Mouse (Mus musculus) kidney, postnatal 25 days (tissue): ENCODE results near the gene Rhobtb1.

Experiments
- DNase-seq, 2 experiments: peaks; one replicate each; pipeline ENCODE4 v3.0.0; 2021; ENCODE audit warnings: mixed read lengths in 2 of 2

Gene Rhobtb1

DNA sequence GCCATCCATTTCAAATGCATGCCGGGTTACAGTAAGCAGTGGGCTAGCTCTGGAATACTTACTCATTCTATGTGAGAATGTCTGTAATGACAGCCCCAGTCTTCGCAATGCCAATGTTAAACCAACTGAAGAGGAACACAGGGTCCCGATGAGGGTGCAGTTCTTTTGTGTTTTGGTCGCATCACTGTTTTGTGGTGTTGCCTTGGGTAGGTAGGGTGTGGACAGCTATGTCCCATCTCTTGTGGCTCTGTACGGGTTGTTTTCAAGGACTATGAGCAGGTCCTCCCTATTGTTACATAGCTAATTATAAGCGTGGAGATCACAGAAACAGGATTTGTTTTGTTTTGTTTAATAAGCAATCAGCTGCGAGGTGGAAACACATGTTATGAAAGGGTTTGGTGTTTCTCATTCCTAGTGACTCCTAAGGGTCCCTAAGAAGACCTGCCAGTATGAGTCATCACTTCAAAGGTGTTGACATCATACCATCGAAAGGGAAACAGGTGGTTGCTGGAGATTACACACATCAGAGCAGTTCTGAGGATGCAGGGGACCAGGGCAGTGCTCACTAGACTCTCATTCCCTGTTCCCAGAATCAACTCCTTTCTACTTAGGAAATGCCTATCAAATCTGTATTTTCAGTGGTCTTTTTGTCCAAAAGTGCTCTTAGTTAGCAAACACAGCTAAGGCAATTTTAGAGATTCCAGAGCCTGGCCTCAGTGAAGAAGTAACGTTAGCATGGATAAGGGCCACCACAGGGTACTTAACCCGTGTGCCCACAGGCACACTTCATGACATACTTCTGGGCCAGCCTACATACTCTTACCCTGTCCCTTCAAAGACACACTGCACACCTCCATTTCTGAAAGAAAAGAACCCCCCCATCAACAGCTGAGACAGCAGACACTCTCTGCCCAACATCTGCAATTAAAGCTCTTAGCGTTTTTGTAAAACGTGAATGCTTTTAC lies 124.9 kb downstream of the Rhobtb1 start:
- DNase-seq: peak in 1 of 2 experiments; percentile 5

DNA sequence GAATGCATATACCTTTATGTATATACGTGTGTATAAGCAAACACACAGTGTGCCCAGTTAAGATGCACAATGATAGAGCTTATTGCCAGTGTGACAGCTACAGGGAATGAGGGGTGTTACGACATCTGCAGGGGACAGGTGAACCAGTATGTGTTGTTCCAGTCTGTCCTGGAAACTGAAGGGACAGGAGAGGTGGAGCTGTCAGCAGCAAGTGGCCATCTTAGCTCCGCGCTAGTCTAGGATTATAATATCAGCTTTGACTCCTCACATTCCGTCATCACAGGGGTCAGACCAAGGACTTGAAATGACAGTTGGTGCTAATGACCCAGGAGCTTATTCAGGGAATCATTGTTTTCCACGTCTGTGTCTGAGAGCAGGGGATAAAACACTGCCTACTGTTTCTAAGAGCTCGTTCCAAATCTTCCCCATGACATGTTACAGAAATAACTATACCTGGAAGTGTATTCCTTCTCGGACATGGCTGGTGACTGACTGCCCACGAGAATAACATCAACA lies 125.7 kb downstream of the Rhobtb1 start:
- DNase-seq: peak in 1 of 2 experiments; percentile 13

DNA sequence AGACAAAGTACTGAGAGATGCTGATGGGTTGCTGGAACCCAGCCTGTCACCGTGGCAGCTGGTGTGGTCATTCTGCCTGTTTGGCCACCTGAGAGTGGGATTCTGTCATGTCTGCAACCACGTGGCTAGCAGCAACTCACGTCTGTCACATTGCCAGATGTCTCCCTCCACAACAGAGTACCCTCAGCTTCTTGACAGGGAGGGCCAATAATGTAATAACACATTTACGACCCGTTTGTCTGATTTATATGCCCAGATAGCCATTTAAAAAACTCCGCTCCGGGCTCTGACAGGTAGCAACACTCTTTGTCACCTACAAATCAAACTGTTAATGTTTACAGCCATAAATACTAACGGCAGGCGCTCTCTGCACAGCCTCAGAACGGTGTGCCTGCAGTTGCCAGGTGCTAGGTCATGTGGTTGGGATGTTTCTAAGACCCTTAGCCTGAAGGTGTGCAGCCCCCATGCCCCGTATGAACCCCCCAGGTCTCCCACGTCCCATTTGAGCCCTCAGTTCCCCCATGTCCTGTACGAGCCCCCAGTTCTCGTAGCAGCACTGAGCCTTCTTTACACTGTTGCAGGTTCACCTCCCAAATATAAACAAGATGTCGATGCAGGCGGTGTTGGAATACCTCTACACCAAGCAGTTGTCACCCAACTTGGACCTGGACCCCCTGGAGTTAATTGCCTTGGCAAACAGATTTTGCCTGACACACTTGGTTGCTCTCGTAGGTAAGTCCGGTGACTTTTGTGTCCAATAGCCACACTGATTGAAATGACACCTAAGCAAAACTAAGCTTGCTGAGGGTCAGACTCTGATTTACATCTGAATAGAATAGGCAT lies 127.8 kb downstream of the Rhobtb1 start:
- DNase-seq: peak; percentile 33 to 55

GRCm38 (mm10) chr10:69279607-69279978 lies 128.4 kb downstream of the Rhobtb1 start:
- peak in 1 of 2 experiments; percentile 39 for DNase-seq

GRCm38 (mm10) chr10:69286939-69287338 lies 135.7 kb downstream of the Rhobtb1 start:
- peak in 1 of 2 experiments; percentile 29 for DNase-seq

DNA sequence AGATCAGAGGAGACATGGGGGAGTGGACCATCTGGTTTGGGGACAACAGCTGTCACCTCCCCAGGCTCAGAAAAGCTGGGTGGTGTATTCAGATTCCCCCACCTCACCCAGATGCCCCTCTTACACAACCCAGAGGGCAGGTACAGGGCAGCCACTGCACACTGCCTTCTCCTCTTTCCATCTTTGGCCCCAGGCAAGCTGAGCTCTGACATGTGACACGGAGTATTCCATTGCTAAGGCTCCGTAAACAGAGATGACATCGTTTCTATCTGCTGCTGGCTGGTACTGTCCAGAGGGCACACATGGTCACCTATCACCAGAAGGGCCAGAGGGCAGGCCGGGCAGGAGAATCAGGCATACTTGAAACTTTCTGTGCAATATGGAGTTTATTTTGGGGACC lies 136.9 kb downstream of the Rhobtb1 start:
- peak in 1 of 2 experiments; percentile 29 for DNase-seq

GRCm38 (mm10) chr10:69288720-69289119 lies 137.5 kb downstream of the Rhobtb1 start:
- peak in 1 of 2 experiments; percentile 29 for DNase-seq

- DNase-seq: peak in 1 of 2 experiments; percentile 31
Observed at GRCm38 (mm10) chr10:69290736-69291135, 139.5 kb downstream of the Rhobtb1 start.

- DNase-seq: no peak
Observed at GRCm38 (mm10) chr10:69295919-69296318, 144.7 kb downstream of the Rhobtb1 start.

DNA sequence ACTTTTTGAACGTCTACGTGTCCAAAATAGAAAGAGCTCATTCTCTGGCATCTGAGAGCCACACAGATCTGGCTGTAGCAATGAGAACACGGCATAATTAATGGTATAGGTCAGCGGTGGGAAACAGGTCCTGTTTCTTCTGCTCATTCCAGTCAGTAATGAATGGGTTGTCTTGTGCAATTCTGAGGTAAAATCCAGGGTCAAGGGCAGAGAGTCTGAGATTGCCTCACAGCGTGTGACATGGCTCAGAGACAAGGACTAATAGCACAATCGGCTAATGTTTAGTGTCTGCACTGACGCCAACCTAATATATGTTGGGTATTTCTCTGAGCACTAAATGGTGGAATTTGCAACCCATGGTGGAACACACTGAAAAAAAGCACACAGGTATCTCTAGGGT lies 148.8 kb downstream of the Rhobtb1 start:
- DNase-seq: no peak

GRCm38 (mm10) chr10:69302667-69303066 lies 151.4 kb downstream of the Rhobtb1 start:
- DNase-seq: no peak

- DNase-seq: no peak
Observed at GRCm38 (mm10) chr10:69304819-69305218, 153.6 kb downstream of the Rhobtb1 start.

DNA sequence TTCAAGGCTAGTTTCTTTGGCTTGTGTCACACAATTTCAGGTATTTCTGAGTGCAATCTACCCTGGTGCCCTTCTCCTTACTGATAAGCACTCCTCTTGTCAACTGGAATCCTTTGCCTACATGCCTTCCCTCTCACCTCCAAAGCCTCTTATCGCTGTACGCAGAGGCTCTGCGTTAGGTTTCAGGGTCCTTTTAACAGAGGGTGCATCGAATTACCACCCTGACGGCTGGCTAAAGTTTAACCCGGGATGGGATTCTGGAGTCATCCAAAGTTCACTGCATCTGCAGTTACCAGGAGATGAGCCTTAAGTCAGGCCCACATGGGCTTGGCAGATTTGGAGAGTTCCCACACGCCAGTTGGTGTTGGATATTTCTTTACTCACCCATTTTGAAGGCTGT lies 154.4 kb downstream of the Rhobtb1 start:
- DNase-seq: peak; percentile 78 to 82

GRCm38 (mm10) chr10:69306205-69306604 lies 155.0 kb downstream of the Rhobtb1 start:
- DNase-seq: peak; percentile 57 to 62

DNA sequence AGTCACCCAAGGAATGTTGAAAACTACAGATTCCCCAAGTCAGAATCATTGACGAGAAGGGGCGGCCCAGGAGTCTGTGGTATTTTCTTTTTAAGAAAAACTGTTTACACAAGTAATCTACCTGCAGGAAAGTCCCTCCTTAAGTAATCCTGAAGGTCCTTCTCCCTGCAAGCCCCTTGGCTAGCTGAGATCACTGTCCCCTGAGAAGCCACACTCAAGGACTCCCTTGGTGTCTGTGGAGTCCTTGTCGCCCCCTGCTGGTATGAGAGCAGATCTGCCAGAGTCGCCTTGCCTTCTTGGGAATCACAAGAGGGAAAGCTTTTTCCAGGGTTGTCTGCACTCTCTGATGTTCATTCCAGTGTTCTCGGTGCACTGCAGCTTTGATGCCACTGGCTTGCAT lies 155.8 kb downstream of the Rhobtb1 start:
- DNase-seq: peak; percentile 72

DNA sequence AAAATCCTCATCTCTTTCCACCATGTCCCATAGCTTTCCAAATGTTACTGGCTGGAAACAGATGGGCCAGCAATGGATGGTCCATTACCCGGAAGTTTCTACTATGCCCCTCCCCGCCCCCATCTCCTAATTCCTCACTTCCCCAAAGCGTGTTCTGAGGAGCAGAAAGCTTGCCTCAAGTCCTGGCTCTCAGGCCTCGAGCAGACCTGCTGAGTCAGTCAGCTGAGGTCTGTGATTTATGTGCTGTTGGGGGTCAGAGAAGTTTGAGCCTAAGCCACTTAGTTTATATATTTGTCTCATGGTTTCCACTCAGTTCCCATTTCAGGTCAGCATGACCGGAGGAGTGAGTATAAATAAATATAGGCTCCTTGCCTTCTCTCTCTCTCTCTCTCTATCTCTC lies 157.9 kb downstream of the Rhobtb1 start:
- no peak for DNase-seq

DNA sequence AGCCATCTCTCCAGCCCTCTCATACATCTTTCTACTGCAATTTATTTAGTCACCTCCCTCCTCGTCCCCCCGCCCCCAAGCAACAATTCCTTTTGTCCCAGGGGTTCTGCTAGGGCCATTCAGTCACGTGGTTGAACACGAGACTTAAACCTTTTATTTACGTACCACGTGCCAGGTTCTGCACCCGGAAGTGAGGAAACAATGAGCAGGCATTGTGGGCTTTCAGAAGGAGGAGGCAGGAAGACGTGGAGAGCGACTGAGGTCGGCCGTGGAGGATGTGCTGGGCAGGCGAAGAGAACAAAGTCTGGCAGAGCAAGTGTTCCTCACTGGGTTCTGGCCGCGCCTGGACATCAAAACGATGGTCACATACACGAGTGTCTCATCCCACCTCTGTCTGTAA lies 160.6 kb downstream of the Rhobtb1 start:
- DNase-seq: no peak

- no peak for DNase-seq
Observed at GRCm38 (mm10) chr10:69313944-69314343, 162.7 kb downstream of the Rhobtb1 start.

DNA sequence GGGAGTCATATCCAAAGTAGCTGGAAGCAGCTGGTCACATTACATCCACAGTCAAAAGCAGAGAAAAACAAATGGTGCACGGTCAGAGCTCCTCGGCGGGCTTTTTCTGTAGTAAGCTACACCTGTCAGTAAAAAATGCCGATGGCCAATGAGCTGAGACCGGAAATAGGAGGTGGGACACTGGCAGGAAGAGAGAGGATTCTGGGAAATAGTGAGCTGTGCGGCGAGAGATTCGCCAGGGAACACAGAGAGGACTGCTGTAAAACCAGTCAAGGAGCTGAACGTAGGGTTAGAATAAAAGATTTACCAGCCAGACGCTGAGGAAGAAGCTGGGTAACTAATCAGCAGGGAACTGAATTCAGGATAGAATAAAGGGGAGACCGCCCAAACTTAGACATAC lies 167.3 kb downstream of the Rhobtb1 start:
- DNase-seq: no peak

- DNase-seq: peak; percentile 90 to 96
Observed at GRCm38 (mm10) chr10:69320667-69321518, 169.7 kb downstream of the Rhobtb1 start.

- DNase-seq: peak; percentile 53 to 68
Observed at GRCm38 (mm10) chr10:69321519-69322035, 170.3 kb downstream of the Rhobtb1 start.

GRCm38 (mm10) chr10:69323986-69324385 lies 172.8 kb downstream of the Rhobtb1 start:
- DNase-seq: peak in 1 of 2 experiments; percentile 33
